Mouse (Mus musculus): ENCODE measurements around the gene Hfm1. TPM values are rescaled to one million over a fixed set of nuclear protein-coding genes. Genes with fewer than 3 reads are reported as not detected.

Hfm1 gene
- polyA plus RNA-seq, 2 experiments from 2014 or later = not detected

GRCm38 (mm10) chr5:106833025-106833424, 93.1 kb downstream of the Hfm1 start:
- ATAC-seq = no peak

GRCm38 (mm10) chr5:106831401-106831800, 94.7 kb downstream of the Hfm1 start:
- no peak for ATAC-seq

DNA sequence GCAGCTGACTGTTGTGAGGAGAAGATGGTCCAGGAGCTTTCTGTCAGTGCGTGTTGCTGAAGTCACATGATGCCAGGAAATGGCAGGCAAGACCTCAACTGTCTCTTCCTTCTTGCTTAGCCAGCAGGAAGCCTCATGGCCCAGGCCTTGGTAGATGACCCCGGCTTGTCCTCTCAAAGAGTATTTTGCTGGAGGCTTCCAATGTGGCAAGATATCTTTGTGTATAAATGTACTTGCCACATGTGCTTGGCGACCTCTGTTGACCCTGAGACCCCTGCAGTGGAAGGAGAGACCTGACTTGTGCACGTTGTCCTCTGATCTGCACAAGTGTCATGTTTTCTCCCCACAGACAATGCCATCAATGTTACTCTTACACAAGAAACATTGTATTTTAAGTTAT, 95.3 kb downstream of the Hfm1 start:
- ATAC-seq = no peak

GRCm38 (mm10) chr5:106826740-106827139, 99.4 kb downstream of the Hfm1 start:
- ATAC-seq = no peak

- ATAC-seq = no peak
These were observed 100.1 kb downstream of the Hfm1 start for GRCm38 (mm10) chr5:106826044-106826443.

- peak; percentile 90 for ATAC-seq
These were observed 100.7 kb downstream of the Hfm1 start for GRCm38 (mm10) chr5:106825301-106825853.

- ATAC-seq = no peak
These were observed 101.4 kb downstream of the Hfm1 start for GRCm38 (mm10) chr5:106824716-106825115.

DNA sequence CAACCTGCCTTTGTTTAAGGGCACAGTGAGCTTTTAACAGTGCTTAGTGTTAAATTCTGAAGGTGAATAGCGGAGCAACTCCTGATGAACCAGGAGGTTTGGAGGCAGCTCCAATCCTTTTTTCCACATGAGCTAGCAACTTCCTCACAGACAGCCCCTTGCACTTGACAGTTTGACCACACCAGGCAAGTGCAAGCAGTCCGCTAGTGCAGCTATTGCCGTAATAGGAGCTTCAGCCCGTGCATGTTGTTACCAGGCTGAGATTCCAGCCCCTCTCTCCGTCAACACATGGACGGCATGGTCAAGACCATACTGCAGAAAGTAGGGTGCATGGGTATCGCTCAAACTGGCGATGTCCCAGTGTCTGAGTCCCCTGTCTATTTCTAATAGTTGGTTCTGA, 106.5 kb downstream of the Hfm1 start:
- no peak for ATAC-seq

GRCm38 (mm10) chr5:106815923-106816654, 110.0 kb downstream of the Hfm1 start:
- no peak for ATAC-seq

- ATAC-seq = no peak
These were observed 111.5 kb downstream of the Hfm1 start for GRCm38 (mm10) chr5:106814611-106815010.

DNA sequence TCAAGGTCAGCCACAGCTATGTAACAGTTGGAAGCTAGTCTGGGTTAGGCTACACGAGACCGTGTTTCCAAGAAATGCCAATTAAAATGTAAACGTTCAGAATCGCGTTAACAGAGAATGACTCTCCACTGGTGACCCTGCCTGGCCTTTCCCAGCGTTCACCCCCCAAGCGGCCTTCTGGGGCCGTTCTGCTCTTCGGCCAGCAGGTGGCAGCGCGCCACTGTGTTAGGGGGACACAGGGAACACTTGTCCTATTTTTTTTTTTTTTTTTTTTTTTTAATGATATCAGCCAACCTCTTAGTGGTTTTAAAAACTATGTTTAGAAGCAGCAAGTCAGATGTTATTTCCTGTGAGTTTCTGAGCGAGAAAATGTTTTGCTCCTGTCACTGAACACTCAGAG, 123.0 kb downstream of the Hfm1 start:
- ATAC-seq = peak; percentile 48

DNA sequence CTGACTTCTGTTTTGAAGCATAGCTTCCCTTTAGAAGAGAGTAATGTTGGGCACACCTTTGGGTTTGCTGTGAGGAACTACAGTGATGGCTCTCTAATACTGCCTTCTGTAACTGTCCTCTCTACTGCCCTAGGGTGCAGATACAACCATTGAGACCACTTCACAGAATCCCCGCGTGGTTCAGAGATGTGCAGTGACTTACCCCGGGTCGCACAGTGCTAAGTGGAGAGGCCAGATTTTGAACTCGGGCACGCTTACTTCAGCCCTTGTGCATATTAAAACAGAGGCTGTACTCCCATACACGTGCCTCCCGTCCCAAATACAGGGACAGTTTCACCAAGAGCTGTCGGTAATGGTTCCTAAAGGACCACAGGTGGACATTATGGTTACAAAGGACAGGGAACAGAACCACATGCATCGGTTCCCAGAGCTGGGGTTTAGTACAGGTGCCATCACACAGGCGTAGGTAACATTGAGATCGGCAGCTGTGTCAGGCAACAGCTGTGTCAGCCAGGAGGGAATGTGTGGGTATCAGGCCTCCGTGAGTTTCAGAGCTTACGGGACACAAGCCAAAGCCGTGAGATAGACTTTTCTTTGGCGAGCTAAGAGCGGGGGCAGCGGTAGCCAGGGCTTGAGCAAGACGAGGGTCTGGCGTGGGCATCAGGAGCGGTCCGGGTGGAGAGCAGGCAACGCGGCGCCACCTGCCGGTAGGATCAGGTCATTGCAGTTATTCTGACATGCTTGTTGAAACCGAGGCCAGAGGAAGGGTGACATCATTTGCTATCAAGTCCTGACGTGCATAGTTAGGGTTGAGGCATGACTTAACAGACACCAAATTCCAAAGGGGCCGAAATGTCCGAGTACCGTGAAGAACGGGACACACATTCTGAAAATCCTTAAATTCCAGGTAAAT, 124.0 kb downstream of the Hfm1 start:
- peak; percentile 80 for ATAC-seq

DNA sequence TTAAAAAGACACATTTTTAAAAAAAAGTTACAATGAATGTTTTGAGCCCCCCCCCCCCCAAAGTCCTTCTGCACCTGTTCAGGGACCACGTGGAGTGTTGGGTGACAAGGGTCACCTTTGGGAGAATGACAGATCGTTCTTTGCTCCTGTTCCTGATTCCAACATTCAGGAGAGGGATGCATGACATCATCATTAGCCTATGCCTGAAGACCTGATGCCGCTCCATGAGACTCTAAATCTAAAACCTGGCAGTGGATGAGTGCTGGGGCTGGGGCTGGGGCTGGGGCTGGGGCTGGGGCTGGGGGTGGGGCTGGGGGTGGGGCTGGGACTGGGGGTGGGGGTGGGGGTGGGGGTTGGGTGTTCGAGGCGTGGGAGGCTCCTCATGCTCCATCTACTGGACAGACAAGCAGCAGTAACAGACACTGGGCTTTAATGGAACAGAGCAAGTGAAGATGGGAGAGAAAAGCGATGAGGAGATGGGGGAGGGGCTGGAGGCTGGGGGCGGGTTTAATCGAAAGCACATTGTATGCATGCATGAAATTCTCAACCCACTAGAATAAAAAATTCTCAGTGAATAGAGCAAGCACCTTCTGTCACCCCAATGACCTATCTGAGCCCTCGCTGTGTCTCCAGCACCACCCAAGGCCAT, 124.8 kb downstream of the Hfm1 start:
- ATAC-seq = no peak

DNA sequence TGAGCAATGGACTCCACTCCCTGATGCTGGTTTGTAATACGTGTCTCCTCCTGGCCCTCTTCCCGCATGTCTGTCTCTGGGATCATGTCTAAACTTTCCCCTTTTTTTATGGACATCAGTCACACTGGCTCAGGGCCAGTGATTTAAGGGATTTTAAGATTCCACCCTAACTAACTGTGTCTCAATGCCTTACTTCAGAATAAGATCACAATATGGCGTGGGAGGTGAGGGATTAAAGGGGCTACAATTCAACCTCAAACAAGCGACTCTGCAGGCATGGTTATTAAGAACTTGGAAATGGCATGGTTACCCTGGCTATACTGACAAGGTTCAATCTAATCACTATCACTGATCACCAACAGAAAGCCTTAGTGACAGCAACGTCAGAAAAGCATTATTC, 128.2 kb downstream of the Hfm1 start:
- ATAC-seq = no peak

DNA sequence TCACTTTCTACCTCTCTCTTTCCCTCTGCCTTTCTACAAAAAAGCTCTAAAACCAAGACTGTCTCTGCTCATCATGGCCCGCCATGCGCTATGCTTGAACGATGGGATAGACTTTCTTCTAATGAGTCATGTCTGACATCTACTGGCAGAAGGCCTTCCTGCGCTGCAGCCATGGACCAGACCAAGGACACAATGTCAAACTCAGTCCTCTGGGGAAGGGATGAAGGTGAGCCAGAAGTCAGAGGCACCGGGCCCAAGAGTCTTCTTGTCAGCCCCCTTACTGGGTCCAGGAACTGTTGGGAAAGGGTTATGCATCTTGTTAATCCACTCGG, 134.9 kb downstream of the Hfm1 start:
- no peak for ATAC-seq

DNA sequence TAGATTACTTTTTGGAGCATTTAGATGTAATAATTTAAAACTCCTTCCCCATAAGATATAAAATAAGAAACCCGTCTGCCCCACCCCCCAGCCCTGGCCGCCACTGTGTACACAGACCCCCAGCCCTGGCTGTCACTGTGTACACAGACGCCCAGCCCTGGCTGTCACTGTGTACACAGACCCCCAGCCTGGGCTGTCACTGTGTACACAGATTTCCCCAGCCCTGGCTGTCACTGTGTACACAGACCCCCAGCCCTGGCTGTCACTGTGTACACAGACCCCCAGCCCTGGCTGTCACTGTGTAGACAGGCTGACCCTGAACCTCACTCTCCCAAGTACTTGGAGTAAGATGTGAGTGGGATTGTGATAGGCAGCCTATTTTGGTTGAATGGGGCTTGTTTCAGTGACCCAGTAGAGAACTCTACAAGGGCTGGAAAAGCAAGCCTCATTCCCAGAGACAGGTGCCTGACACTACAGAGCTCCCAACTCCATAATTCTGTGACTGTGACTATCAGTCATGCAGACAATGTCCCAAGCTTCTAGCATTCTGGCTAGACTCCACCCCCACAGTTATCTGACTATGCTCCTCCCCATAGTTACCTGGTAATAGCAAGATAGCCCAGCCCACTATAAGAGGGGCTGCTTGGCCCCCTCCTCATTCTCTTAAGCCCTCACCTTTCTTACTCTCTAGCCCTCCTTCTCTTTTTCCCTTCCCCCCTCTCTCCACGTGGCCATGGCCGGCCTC, 135.5 kb downstream of the Hfm1 start:
- ATAC-seq = no peak

Other genes starting within 250 kb of the Hfm1 start
- 10 to 100 TPM; 30.0 to 36.1 TPM for gene Zfp644, start 229.0 kb downstream of the Hfm1 start, polyA plus RNA-seq (2017; shearing (Covaris generic))
- gene Cdc7, start 38.0 kb upstream of the Hfm1 start, polyA plus RNA-seq (2017; shearing (Covaris generic)) = 10 to 100 TPM; 18.9 to 24.7 TPM

Data from activated CD4-positive, CD25-positive, alpha-beta regulatory T cell, adult 4 months (primary cell).